Mouse (Mus musculus): ENCODE results near the gene Prkd2.

The Prkd2 gene

DNA sequence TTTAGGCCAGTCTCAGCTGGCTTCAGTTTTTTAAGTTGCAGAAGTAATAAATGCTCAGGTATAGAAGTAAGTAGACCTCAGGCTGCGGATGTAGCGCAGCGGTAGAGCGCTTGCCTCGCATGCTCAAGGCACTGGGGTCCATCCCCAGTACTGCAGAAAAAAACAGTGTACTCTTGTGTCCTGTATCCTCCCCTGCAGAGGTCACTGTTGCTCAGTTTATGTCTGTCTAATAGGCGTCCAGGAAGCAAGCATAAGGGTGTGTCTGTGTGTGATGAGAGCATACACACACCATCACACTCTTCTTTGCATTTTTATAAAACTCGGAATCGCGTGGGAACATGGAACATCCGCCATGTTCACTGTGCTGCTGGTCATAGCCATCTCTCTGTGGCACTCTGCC lies 16.9 kb upstream of the Prkd2 start:
- intact Hi-C loops (cut with DNase I): no loop called here

GRCm38 (mm10) chr7:16826571-16826970 lies 16.1 kb upstream of the Prkd2 start:
- intact Hi-C loops (cut with DNase I): no loop called here

GRCm38 (mm10) chr7:16827274-16827673 lies 15.4 kb upstream of the Prkd2 start:
- intact Hi-C loops (cut with DNase I): no loop called here

GRCm38 (mm10) chr7:16830449-16830848 lies 12.3 kb upstream of the Prkd2 start:
- intact Hi-C loops (cut with DNase I): no loop called here

- intact Hi-C loops (cut with DNase I): no loop called here
Measured at GRCm38 (mm10) chr7:16837916-16838803, 4.5 kb upstream of the Prkd2 start.

- intact Hi-C loops (cut with DNase I): no loop called here
Measured at GRCm38 (mm10) chr7:16838804-16839426, 3.8 kb upstream of the Prkd2 start.

DNA sequence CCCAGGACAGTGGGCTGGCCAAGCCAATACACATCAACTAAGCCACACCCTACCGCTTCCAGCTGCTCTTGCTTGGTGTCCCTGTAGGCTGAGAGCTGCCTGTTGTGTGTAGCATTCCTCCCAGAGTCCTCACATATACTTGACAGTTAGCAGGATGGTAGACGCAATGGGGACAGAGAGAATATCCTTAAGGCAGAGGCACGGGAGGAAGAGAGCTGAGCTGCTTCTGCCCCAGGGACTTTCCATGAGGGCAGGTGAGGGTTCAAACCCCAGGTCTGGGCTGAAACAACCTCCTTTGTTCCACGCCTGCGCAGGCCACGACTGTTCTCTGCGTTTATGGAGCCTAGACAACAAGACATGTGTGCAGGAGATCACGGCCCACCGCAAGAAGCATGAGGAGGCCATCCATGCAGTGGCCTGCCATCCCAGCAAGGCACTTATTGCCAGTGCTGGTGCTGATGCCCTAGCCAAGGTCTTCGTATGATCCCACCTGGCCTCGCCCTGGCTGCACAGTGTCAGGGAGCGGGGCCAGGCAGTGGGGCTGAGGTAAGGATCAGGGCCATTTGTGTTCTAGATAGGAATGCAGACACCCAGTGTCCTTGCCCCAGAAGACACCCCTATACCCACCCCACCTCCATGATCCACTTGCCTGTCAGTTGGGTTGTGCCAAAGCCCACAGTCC lies 3.1 kb upstream of the Prkd2 start:
- intact Hi-C loops (cut with DNase I): no loop called here

DNA sequence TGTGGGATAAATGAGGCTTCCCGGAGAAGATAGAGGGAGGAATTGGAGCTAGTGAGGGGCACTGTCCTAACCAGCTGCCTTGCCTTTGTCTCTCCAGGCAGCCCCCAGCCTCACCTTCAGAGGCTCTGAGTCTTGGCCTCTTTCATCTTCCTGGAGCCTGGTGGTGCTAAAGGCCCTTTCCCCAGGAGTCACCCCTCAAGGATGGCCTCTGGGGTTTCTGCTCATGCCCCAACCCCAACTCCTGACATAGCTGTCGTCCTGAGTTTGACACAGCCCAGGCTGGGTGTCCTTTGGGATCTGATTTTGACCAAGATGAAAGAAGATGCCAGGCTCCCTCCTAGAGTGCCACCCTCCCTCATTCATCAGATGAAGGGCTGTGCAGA lies 2.6 kb upstream of the Prkd2 start:
- intact Hi-C loops (cut with DNase I): no loop called here

DNA sequence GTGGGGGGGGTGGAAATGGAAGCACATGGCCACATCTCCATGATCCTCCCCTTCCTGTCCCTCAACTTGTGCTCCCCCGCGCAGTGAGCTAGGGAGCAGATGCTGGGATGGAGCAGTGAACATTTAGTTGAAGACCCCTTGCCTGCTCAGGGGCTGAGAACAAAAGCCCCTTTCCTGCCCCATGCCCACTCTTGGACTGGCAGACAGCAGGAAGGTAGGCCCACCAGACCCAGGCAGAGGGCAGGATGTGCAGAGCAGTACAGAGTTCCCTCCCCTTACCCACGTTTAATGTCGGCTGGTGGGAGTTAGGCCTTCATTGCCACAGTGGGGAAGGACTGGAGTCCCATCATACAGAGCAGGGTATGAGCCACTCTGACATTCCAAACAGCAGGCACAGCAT lies 1.6 kb upstream of the Prkd2 start:
- intact Hi-C loops (cut with DNase I): no loop called here

DNA sequence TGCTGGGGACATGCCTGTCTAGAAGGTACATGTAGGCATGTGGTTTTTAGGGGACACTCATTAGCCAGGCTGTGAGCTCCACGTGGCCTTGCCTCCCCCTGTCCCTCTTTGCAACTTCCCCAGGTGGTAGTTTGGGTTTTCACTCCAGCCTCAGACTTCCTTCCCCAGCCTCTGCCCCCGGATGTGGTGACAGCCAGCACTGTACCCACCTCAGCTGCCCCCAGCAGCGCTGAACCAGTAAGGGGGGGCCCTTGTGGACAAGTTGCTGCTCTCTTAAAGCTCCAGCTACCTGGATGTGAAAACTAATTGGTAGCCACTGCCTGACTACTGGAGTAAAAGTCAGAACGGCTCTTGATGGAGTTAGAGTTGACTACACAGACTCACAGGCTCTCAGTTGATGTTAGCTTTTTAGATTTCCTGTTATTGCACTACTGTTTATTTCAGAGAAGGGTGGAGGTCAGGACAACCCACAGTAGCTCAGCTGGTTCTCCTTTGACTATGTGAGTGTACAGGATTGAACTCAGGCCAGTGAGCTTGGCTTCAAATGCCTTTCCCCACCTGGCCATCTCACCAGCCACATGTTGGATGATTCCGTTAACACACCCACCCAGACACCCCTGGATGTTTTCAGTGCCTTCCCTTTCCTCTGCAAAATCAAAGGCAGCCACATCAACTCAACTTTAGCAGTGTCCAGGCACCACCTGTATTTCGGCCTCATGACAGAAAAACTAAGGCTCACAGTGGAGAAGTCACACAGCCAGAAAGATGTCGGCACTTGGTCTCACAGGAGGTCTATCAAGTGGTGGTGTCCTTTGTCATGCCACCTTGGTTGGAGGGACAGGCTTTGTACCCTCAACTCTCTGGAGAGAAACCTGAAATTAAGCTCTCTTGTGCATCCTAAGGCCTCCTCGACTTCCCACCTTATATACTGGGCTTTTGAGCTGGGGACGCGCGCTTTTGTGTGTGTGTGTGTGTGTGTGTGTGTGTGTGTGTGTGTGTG lies 841 bp upstream of the Prkd2 start:
- intact Hi-C loops (cut with DNase I): no loop called here

DNA sequence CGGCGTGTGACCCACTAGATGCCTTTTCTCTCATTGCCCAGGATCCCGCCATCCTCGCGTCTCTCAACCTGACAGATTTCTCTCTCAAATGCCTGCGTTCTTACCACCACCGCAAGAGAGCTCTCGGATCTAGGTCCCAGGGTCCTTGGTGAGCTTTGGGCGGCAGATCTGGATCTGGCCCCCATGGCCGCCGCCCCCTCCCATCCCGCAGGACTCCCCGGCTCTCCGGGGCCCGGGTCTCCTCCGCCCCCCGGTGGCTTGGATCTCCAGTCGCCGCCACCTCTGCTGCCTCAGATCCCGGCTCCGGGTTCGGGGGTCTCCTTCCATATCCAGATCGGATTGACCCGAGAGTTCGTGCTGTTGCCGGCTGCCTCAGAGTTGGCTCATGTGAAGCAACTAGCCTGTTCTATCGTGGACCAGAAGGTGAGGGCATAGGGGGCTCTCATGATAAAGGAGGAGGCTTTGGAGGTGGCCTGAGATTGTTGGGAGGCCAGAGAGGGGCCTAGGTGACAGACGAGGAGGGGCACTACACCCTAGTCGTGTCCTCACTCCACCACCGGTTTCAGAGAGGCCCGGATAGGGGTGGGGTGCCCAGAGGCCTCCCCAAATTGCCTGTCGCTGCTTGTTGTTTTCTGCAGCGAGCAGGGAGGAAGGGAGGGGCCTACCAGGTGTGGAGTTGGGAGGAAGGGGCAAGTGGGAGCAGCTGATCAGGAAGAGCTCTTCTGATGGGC lies 904 bp downstream of the Prkd2 start:
- intact Hi-C loops (cut with DNase I): no loop called here

- intact Hi-C loops (cut with DNase I): no loop called here
Measured at GRCm38 (mm10) chr7:16844696-16845071, 2.0 kb downstream of the Prkd2 start.

- intact Hi-C loops (cut with DNase I): no loop called here
Measured at GRCm38 (mm10) chr7:16845072-16845819, 2.5 kb downstream of the Prkd2 start.

GRCm38 (mm10) chr7:16845820-16846167 lies 3.1 kb downstream of the Prkd2 start:
- intact Hi-C loops (cut with DNase I): no loop called here

DNA sequence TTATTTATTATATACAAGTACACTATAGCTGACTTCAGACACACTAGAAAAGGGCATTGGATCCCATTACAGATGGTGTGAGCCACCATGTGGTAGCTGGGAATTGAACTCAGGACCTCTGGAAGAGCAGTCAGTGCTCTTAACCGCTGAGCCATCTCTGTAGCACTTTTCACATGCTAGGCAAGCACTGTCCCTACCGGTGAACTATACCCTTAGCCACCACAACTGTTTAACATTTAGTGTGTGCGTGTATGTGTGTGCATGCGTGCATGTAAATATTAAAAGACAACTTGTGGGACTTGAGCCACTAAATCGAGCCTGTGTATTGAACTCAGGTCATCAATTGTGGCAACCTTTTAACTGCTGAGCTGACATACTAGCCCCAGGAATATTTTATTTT lies 4.1 kb downstream of the Prkd2 start:
- intact Hi-C loops (cut with DNase I): no loop called here

DNA sequence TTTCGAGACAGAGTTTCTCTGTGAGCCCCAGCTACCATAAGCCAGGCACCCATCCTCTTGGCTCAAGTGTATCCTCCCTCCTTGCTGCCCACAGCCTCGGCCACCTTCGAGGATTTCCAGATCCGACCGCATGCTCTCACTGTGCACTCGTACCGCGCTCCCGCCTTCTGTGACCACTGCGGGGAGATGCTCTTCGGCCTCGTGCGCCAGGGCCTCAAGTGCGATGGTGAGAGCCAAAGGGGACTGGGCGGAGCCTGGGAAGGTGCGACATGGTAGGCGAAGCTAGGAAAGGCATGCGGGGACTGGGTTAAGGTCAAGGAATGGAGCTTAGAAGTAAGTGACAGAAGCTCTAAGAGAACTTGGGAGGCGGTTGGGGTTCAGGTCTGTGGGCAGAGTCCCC lies 4.8 kb downstream of the Prkd2 start:
- intact Hi-C loops (cut with DNase I): no loop called here

DNA sequence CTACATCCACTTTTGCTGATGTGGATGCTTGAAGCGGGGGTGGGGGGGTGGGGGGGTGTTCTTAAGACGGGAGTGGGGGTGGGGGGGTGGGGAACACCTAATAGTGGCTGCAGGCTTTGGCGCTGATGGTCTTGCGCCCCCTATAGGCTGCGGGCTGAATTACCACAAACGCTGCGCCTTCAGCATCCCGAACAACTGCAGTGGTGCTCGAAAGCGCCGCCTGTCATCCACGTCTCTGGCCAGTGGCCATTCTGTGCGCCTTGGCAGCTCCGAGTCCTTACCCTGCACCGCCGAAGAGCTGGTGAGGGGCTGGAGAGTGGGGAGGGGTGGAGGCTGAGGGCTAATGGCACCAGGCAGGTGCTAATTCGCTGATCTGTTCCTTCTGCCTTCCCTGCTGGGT lies 5.9 kb downstream of the Prkd2 start:
- intact Hi-C loops (cut with DNase I): no loop called here

- intact Hi-C loops (cut with DNase I): no loop called here
Measured at GRCm38 (mm10) chr7:16851636-16852035, 8.9 kb downstream of the Prkd2 start.

GRCm38 (mm10) chr7:16853302-16853831 lies 10.7 kb downstream of the Prkd2 start:
- intact Hi-C loops (cut with DNase I): no loop called here

- intact Hi-C loops (cut with DNase I): loop anchor here (5.0 kb wide), 1 partner anchor 36 kb away; no protein-coding TSS in a partner anchor
Measured at GRCm38 (mm10) chr7:16858336-16858735, 15.6 kb downstream of the Prkd2 start.

Measured in adrenal gland (tissue).